Mouse (Mus musculus) A20 (cell line): Measurements from ENCODE around the gene Sorbs1.

ENCODE experiments used
- DNase-seq: peaks from one replicate; pipeline ENCODE4 v3.0.0-alpha.2; 2011; ENCODE audit warnings: low read depth, low spot score

The Sorbs1 gene

GRCm38 (mm10) chr19:40512500-40513421, 818 bp downstream of the Sorbs1 start:
- DNase-seq, result no peak

- no peak for DNase-seq
Observed at GRCm38 (mm10) chr19:40511679-40512309, 1.8 kb downstream of the Sorbs1 start.

DNA sequence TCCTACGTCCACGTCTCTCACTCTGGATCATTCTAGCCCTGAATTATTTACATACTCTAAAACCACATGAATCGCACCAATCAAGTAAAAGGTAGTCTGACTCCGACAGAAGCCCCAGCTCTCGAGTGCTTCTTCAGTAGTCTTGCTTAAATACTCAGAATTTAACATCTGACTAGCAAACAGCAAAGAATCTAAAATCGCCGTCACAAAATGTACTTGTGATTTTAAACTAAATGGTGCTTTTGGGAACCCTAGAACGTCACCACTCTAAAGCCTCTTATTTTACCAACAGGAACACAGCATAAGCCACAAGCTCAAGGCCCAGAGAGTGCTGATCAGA, 2.5 kb downstream of the Sorbs1 start:
- no peak for DNase-seq

- DNase-seq, result no peak
Observed at GRCm38 (mm10) chr19:40510387-40511099, 3.0 kb downstream of the Sorbs1 start.

DNA sequence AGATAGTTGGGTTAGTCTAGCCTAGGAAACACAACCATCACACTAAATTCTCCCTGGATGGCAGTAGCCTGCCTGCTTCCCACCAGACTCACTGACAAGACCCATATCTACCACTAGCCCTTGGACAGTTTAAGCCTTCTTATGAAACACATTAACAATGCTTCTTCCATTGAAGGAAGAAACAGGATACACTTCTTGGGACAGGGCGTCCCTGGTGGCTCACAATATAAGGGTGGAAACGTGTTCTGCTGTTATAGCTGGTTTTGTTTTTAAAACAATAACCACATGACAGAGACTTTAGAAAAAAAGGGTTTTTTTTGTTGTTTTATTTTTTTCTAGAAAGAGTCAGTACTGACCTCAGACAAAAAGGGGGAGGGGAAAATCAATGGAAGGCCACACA, 4.3 kb downstream of the Sorbs1 start:
- DNase-seq, result no peak

DNA sequence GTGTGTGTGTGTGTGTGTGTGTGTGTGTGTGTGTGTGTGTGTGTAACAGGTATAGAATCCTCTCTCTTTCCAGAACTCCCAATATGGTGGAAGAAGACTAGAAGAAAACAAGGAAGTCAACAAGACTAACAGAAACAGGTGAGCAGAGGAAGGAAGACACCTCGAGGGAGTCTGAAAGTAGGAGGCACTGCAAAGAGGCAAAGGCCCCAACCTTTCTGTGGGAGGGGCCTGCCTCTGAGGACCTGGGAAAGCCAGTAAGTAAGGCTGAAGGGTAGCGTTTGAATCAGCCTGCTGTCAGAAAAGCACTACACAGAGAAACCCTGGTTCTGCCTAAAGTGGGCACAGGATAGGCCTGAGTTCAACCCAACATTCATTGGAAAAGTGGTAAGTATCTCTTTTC, 4.7 kb downstream of the Sorbs1 start:
- DNase-seq, result no peak

GRCm38 (mm10) chr19:40506965-40507364, 6.6 kb downstream of the Sorbs1 start:
- DNase-seq, result no peak

DNA sequence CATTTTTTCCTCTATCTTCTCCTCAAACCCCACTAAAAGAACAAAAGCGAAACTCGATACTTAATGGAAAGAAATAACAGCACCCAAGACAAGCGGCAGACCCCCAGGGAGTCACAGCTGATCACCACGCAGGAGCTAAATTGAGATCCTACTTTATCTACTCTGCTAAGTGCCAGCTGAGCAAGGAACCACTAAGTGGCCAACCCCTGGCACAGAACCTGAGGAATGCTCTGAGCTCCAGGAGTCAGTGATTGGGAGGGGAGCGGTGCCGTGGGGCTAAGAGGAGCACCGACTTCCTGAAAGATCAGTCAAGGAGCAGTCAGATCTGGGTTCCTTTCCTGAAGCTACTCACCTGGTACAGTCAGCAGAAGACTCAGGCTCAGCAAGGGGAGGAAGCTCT, 9.2 kb downstream of the Sorbs1 start:
- no peak for DNase-seq

DNA sequence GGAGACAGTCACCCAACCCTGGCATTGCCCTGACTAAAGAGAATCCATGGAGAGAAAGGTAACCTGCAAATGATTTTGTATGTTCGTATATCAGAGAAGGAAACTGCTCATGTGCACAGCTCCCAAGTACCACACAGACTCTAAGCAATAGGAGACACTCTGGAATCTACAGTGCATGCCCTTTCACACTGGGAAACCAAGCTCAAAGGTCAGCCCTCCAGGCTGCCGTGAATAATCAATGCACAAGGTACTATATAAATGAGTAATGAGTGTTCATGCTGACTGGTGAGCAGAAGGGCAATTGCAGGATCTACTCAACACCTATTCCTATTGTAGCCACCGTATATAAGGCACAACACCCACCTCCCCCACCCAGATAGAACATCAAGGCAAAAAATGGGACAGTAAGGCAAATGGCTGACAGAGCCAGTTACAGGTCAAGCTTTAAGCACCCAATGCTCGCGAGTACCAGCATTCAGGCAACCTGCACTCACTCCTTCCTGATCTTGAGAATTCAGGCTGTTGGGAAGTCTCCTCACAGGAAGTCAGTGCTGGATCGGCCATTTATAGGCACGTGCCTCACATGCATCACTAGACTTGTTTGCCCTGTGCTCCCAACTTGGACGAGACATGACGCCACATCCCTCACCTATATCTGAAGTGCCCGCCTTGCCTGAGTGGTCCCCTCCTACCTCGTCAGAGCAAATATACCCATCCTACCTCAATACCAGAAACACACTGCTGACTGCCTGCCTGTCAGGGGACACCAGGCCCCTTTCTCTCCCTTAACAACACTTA, 13.4 kb downstream of the Sorbs1 start:
- no peak for DNase-seq

- no peak for DNase-seq
Observed at GRCm38 (mm10) chr19:40499141-40499540, 14.4 kb downstream of the Sorbs1 start.

GRCm38 (mm10) chr19:40498162-40498725, 15.3 kb downstream of the Sorbs1 start:
- DNase-seq, result no peak

- DNase-seq, result no peak
Observed at GRCm38 (mm10) chr19:40496509-40497267, 16.9 kb downstream of the Sorbs1 start.

GRCm38 (mm10) chr19:40496071-40496470, 17.5 kb downstream of the Sorbs1 start:
- no peak for DNase-seq

GRCm38 (mm10) chr19:40492902-40493301, 20.7 kb downstream of the Sorbs1 start:
- DNase-seq, result no peak

DNA sequence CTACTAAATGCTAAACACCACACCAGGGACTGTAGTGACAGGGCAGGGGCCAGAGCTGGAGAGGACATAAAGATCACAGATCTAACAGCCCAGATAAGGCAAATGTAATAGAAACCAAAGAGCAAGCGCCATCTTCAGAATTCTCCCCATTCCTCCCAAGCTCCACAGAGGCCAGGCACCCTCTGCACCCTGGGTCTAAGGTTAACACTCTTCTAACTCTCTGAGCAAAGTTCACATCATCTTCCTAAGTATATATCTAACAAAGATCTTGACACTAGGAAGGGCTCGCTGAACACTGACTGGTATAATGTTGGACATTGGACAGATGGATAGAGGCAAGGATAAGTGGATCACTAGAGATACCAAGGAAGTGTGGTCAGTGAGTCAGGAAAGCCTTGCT, 22.1 kb downstream of the Sorbs1 start:
- no peak for DNase-seq

DNA sequence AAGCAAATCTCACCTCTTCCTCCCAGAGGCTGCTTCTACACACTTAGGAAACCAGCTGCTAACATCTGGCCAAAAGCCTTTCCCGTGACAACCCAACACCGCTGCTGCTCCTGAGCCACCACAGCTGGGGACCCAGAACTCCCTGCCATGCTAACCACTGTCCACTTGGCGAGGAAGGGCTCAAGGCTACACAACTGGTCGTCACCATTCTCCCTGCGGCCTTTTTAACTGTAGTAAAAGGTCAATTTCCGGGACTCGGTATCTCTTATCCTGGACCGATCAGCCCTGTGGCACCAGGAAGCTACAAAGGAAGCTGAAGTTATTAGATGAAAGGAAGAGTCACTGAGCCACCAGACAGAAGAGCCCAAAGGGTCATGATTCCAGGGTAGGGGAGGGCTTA, 22.8 kb downstream of the Sorbs1 start:
- no peak for DNase-seq

- no peak for DNase-seq
Observed at GRCm38 (mm10) chr19:40489633-40490032, 23.9 kb downstream of the Sorbs1 start.

DNA sequence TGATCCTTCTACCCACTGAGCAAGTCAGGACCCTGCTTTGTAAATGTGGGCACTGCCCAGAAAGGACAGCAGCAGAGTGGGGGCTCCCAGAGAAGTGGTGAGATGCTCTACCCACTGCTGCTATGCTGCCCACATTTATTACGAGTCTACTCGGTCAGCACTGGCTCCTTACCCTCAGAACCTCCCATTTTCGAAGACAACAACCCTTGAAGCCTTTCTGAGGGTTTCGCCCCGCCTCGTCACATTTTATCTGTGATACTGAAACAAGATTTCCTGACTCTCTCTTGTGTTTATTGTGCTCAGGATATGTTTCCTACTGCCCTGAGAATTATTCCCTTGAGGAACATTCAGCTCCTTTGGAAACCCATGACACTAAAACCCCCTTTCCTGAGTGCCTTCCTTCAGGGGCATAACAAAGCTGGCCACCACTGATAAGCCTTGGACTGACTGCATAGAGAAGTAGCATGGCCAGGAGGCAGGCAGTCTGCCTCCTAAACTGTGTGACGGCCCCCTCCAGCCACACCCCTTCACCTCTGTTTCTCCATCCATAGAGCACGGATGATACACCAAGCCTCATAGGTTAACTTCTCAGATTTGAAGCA, 24.6 kb downstream of the Sorbs1 start:
- DNase-seq, result no peak

- no peak for DNase-seq
Observed at GRCm38 (mm10) chr19:40487561-40487960, 26.0 kb downstream of the Sorbs1 start.

GRCm38 (mm10) chr19:40481115-40481514, 32.5 kb downstream of the Sorbs1 start:
- no peak for DNase-seq
